Mouse (Mus musculus) heart, postnatal 0 days (tissue): ENCODE results near the gene 4921517D22Rik. TPM values are rescaled to one million over a fixed set of nuclear protein-coding genes. Genes with fewer than 3 reads are reported as not detected.

Source experiments
- ATAC-seq: fragments of 200-750 bp; cut with Nextera tagmentation; 2 replicates; pipeline ENCODE4 v1.8.0; 2017; ENCODE audit warnings: low read depth, moderate number of reproducible peaks, moderate library complexity; ENCODE audit not compliant: insufficient read depth
- DNase-seq: peaks from one replicate; pipeline ENCODE4 v3.0.0-alpha.2; 2016; ENCODE audit warnings: low spot score
- H3K27ac ChIP-seq: fragments of 300-500 bp; sonication (generic); 2 replicates; pipeline ENCODE4 v1.5.1; 2014; ENCODE audit warnings: low read depth, mild to moderate bottlenecking
- H3K27me3 ChIP-seq: fragments of 300-500 bp; sonication (generic); 2 replicates; pipeline ENCODE4 v1.6.1; 2014; ENCODE audit warnings: low read length, mixed read lengths; ENCODE audit not compliant: control insufficient read depth, insufficient read depth
- H3K36me3 ChIP-seq: fragments of 300-500 bp; sonication (generic); replicated peaks from 2 replicates; pipeline ENCODE4 v1.6.1; 2014; ENCODE audit warnings: low read length, mixed read lengths; ENCODE audit not compliant: control insufficient read depth, insufficient read depth
- H3K4me1 ChIP-seq: fragments of 300-500 bp; sonication (generic); 2 replicates; pipeline ENCODE4 v1.6.1; 2014; ENCODE audit warnings: antibody characterized with exemption; ENCODE audit not compliant: control insufficient read depth, insufficient read depth
- H3K4me2 ChIP-seq: fragments of 300-500 bp; sonication (generic); 2 replicates; pipeline ENCODE4 v1.6.1; 2014; ENCODE audit warnings: low read depth, mild to moderate bottlenecking, low read length, moderate library complexity
- H3K4me3 ChIP-seq: fragments of 300-500 bp; sonication (generic); 2 replicates; pipeline ENCODE4 v1.5.1; 2014; ENCODE audit warnings: low read depth, low read length
- H3K9ac ChIP-seq: fragments of 300-500 bp; sonication (generic); replicated peaks from 2 replicates; pipeline ENCODE4 v1.6.1; 2014; ENCODE audit warnings: low read depth, low read length, mixed read lengths
- H3K9me3 ChIP-seq: fragments of 300-500 bp; sonication (generic); replicated peaks from 2 replicates; pipeline ENCODE4 v1.6.1; 2016; ENCODE audit warnings: low read length; ENCODE audit not compliant: control insufficient read depth
- CTCF ChIP-seq: IDR thresholded peaks from 2 replicates; pipeline ENCODE4 v1.5.1; 2016; ENCODE audit warnings: antibody characterized with exemption, control low read depth, low read depth
- EP300 ChIP-seq: IDR thresholded peaks from 2 replicates; pipeline ENCODE4 v1.6.1; 2016; ENCODE audit warnings: antibody characterized with exemption, low read depth
- WGBS: fragments of 180-500 bp; shearing (Covaris S2); extraction: QIAGEN DNeasy Blood & Tissue Kit; methylation state at CpG from one replicate; pipeline ENCODE4 v1.1.7; 2014; 5-methylcytosine and 5-hydroxymethylcytosine counted together
- polyA plus RNA-seq: library from polyadenylated mRNA; unstranded; fragments of >200 nt; fragmentation: Nextera tagmentation; extraction: Ambion mirVana; gene quantifications from 2 replicates; pipeline ENCODE4 v1.2.1, GENCODE M21; 2015
- total RNA-seq: library from RNA; depleted of rRNA; stranded (reverse); fragments of >200 nt; gene quantifications from 2 replicates; pipeline ENCODE4 v1.2.3, GENCODE M21; 2014; ENCODE audit warnings: low replicate concordance; rRNA removed

4921517D22Rik gene
- total and polyA plus RNA-seq, 2 experiments from 2014 or later = not detected

DNA sequence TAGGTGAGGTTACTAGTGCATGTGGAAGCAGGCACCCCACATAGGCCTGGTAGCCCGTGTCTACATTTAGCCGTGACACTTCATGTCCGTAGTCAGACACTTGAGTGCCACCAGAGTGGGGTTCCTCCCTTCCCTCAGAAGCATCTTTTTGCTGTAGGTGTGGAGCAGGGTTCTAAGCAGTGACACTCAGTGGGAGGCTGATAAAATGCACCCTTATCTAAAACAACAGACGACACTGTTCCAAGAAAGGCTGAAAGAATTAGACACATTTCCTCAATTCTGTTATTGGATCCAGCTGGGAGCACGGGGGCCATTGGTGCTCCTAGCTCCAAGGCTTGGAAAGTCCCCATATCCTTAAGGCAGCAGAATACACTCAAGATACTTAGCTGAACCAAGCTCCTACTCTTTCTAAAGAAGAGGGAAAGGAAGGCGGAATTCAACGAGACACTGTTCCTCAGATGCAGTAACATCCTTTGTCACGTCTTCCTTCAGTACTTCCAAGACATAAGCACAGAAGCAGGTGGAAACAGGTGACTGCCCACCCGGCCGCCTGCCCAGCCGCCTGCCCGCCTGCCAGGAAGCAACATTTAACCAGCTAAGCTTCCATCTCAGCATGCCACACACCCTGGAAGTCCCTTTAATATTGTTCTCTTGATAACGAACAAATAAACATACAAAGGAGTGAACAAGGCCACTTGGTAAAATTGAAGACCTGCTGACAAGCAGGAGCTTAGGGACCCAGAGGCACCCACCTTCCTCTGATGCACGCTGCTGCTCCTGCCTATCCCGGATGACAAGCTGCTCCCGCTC is 54.3 kb downstream of the 4921517D22Rik start:
- H3K27ac ChIP-seq = no peak overlapping the region
- no peaks in the 10 kb centered on the region for H3K9me3 ChIP-seq
- H3K9ac ChIP-seq = no peak overlapping the region
- DNase-seq (no peak), ATAC-seq (no peak)
- 60% methylated on average over 16 of the region's 16 CpGs for WGBS
- TF ChIP-seq EP300 = no peak
- no peak overlapping the region for H3K4me3 ChIP-seq
- no peak overlapping the region for H3K4me2 ChIP-seq
- H3K27me3 ChIP-seq = no peaks in the 10 kb centered on the region
- H3K36me3 ChIP-seq = peaks cover 39% of the 10 kb centered on the region
- peaks cover 5% of the 10 kb centered on the region; the same call in 1 of the 2 replicates for H3K4me1 ChIP-seq

- Histone ChIP-seq H3K27me3 (no peaks in the 10 kb centered on the region), H3K9ac (no peak overlapping the region), H3K36me3 (peaks cover 57% of the 10 kb centered on the region), H3K4me3 (no peak overlapping the region), H3K27ac (no peak overlapping the region), H3K4me1 (peaks cover 5% of the 10 kb centered on the region; the same call in 1 of the 2 replicates), H3K9me3 (no peaks in the 10 kb centered on the region), H3K4me2 (no peak overlapping the region)
- no peak for ATAC-seq
- DNase-seq = no peak
- no peak for TF ChIP-seq CTCF
- no peak for TF ChIP-seq EP300
- 91% methylated on average over 7 of the region's 7 CpGs for WGBS
These were observed 56.1 kb downstream of the 4921517D22Rik start for GRCm38 (mm10) chr13:59637800-59638199.

Other genes with a start within 250 kb of the 4921517D22Rik start
- 21.6 and 21.7 TPM in 2 replicates for gene Agtpbp1, start 108.9 kb downstream of the 4921517D22Rik start, total RNA-seq
- gene Agtpbp1, start 108.9 kb downstream of the 4921517D22Rik start, polyA plus RNA-seq = 10.4 and 12.4 TPM in 2 replicates
- gene Naa35, start 108.8 kb downstream of the 4921517D22Rik start, total RNA-seq = 31.3 and 83.1 TPM in 2 replicates
- 70.0 and 72.5 TPM in 2 replicates for gene Naa35, start 108.8 kb downstream of the 4921517D22Rik start, polyA plus RNA-seq
- 26.6 and 30.4 TPM in 2 replicates for gene Golm1, start 18.3 kb downstream of the 4921517D22Rik start, total RNA-seq
- 19.9 and 20.8 TPM in 2 replicates for gene Golm1, start 18.3 kb downstream of the 4921517D22Rik start, polyA plus RNA-seq
- gene Spata31d1a, start 16.2 kb upstream of the 4921517D22Rik start, total RNA-seq = not detected in 2 replicates
- not detected in 2 replicates for gene Spata31d1a, start 16.2 kb upstream of the 4921517D22Rik start, polyA plus RNA-seq
- not detected in 2 replicates for gene Spata31d1b, start 18.2 kb upstream of the 4921517D22Rik start, total RNA-seq
- not detected in 2 replicates for gene Spata31d1b, start 18.2 kb upstream of the 4921517D22Rik start, polyA plus RNA-seq
- gene Spata31d1d, start 37.6 kb upstream of the 4921517D22Rik start, total RNA-seq = not detected in 2 replicates
- gene Spata31d1d, start 37.6 kb upstream of the 4921517D22Rik start, polyA plus RNA-seq = not detected in 2 replicates
- not detected in 2 replicates for gene 1700014D04Rik, start 52.6 kb upstream of the 4921517D22Rik start, total RNA-seq
- 0.18 TPM in 1 of 2 replicates, not detected in the other for gene 1700014D04Rik, start 52.6 kb upstream of the 4921517D22Rik start, polyA plus RNA-seq
- gene Isca1, start 75.7 kb upstream of the 4921517D22Rik start, total RNA-seq = 187 and 193 TPM in 2 replicates
- gene Isca1, start 75.7 kb upstream of the 4921517D22Rik start, polyA plus RNA-seq = 259 and 270 TPM in 2 replicates
- not detected in 2 replicates for gene Gm49354, start 88.1 kb upstream of the 4921517D22Rik start, total RNA-seq
- gene Gm49354, start 88.1 kb upstream of the 4921517D22Rik start, polyA plus RNA-seq = not detected in 2 replicates
- 19.3 and 24.3 TPM in 2 replicates for gene Tut7, start 129.0 kb upstream of the 4921517D22Rik start, total RNA-seq
- gene Tut7, start 129.0 kb upstream of the 4921517D22Rik start, polyA plus RNA-seq = 24.0 and 26.3 TPM in 2 replicates